Comparison of ENCODE assay signal across 27 mouse cellular contexts in the genomic region with DNA sequence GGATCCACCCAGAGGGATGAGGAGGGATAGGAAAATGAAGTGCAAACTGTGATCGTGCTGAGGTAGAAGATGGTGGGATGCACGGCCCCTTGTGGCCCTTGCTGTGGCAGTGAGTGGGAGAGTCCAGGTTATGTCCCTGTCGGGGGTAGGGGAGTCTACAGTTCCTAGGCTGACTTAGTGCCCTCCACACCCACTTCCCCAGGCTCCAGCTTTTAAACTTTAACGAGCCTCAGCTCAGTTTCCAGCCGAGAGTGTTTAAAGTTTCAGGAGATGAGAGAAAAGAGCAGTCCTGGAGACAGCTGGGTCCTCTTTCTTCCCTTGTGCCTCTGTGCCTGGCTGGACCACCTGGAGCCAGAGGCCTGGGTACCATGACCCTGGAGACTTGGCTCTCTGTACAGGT. TPM values are rescaled to one million over a fixed set of nuclear protein-coding genes. Genes with fewer than 3 reads are reported as not detected.
DNase-seq lines count a peak whose midpoint lies in the region; ATAC-seq and TF ChIP-seq lines count a peak whose summit lies in the region.
"Had no signal": no experiment of that assay in that cellular context is flagged by ENCODE, and none has a peak within 500 bp of the region (broad histone marks: within the 10 kb centered on the region; RNA-seq: fewer than 3 reads in every experiment).

No protein-coding gene starts in this region.

- no peaks in the 10 kb centered on the region for H3K9me3 ChIP-seq in kidney, embryonic 15.5 days (replicated peaks)
- H3K9me3 ChIP-seq in limb, embryonic 13.5 days, result no peaks in the 10 kb centered on the region
- H3K9me3 ChIP-seq in liver, postnatal 0 days (ENCODE audit: low read length), result no peaks in the 10 kb centered on the region
- H3K9me3 ChIP-seq: embryonic facial prominence, embryonic 10.5 days; embryonic facial prominence, embryonic 15.5 days; forebrain, embryonic 13.5 days; hindbrain, embryonic 13.5 days had no signal

- no peak overlapping the region for H3K4me2 ChIP-seq in kidney, embryonic 15.5 days
- no peak overlapping the region for H3K4me2 ChIP-seq in limb, embryonic 13.5 days (replicated peaks)
- peak overlapping the region; percentile 36 for H3K4me2 ChIP-seq in liver, postnatal 0 days (ENCODE audit: low read depth, low read length)
- H3K4me2 ChIP-seq: embryonic facial prominence, embryonic 15.5 days; forebrain, embryonic 13.5 days; heart, embryonic 11.5 days; hindbrain, embryonic 13.5 days; midbrain, embryonic 11.5 days had no signal

- H3K27ac ChIP-seq in kidney, embryonic 15.5 days, result peak overlapping the region; percentile 33; the same call in 1 of the 2 replicates
- peak overlapping the region; percentile 98 for H3K27ac ChIP-seq in liver, adult 2 months (replicated peaks; ENCODE audit: insufficient read depth, low read depth, low read length)
- no peak overlapping the region for H3K27ac ChIP-seq in limb, embryonic 13.5 days
- peak overlapping the region; percentile 97 for H3K27ac ChIP-seq in liver, postnatal 0 days (ENCODE audit: low read depth)
- H3K27ac ChIP-seq: embryonic facial prominence, embryonic 10.5 days; embryonic facial prominence, embryonic 15.5 days; forebrain, embryonic 13.5 days; hindbrain, embryonic 13.5 days; liver, embryonic 14.5 days had no signal

- H3K79me2 ChIP-seq in liver, adult 2 months (ENCODE audit: control insufficient read depth, insufficient read depth, low read length), result peaks cover 17% of the 10 kb centered on the region; the same call in 1 of the 2 replicates

- H3K4me1 ChIP-seq in kidney, embryonic 15.5 days, result peaks cover 63% of the 10 kb centered on the region
- peaks cover 56% of the 10 kb centered on the region for H3K4me1 ChIP-seq in liver, adult 2 months (ENCODE audit: control insufficient read depth, insufficient read depth, low read length)
- peaks cover 45% of the 10 kb centered on the region for H3K4me1 ChIP-seq in limb, embryonic 13.5 days
- H3K4me1 ChIP-seq in liver, postnatal 0 days (ENCODE audit: insufficient read depth), result peaks cover 35% of the 10 kb centered on the region

- WGBS in kidney, embryonic 15.5 days, result 34% methylated on average over 5 of the region's 5 CpGs
- 29% methylated on average over 5 of the region's 5 CpGs for WGBS in liver, adult 2 months
- 33% methylated on average over 5 of the region's 5 CpGs for WGBS in limb, embryonic 13.5 days
- 50% methylated on average over 5 of the region's 5 CpGs for WGBS in liver, postnatal 0 days (ENCODE audit: insufficient replicate concordance)

- peaks cover 9% of the 10 kb centered on the region for H3K36me3 ChIP-seq in kidney, embryonic 15.5 days
- H3K36me3 ChIP-seq in liver, adult 2 months (ENCODE audit: control insufficient read depth, insufficient read depth, low read length), result peaks cover 27% of the 10 kb centered on the region
- H3K36me3 ChIP-seq in limb, embryonic 13.5 days, result peaks cover 8% of the 10 kb centered on the region; the same call in 1 of the 2 replicates
- H3K36me3 ChIP-seq in liver, postnatal 0 days (replicated peaks; ENCODE audit: insufficient read depth, low read length), result peaks cover 11% of the 10 kb centered on the region
- H3K36me3 ChIP-seq: embryonic facial prominence, embryonic 15.5 days; hindbrain, embryonic 13.5 days had no signal

- TF ChIP-seq EP300 in liver, postnatal 0 days (IDR thresholded peaks at IDR 0.05; ENCODE audit: low read depth), result no peak

- TF ChIP-seq CTCF in liver, adult 2 months (IDR thresholded peaks at IDR 0.05; ENCODE audit: low read depth, low read length), result no peak
- TF ChIP-seq CTCF in liver, postnatal 0 days (IDR thresholded peaks at IDR 0.05; ENCODE audit: low read depth), result no peak

- DNase-seq in kidney, adult 18-20 months, result no peak
- no peak for DNase-seq in liver, adult 2 months (ENCODE audit: extremely low read depth, low read depth, low spot score)
- DNase-seq in liver (no peak), adipocyte (ENCODE audit: low spot score) (no peak)
- no peak for DNase-seq in liver, postnatal 0 days
- DNase-seq: adrenal gland, adult 2 months; adrenal gland, postnatal 36 days; B cell, adult 2 months; cerebellum, adult 2 months; cerebellum, postnatal 25 days; gastrocnemius, postnatal 25 days; heart, adult 11 months; heart, postnatal 4 days; lung, postnatal 36 days; right cerebral cortex, adult 18-20 months; spleen, adult 18-20 months; thymus, postnatal 4 days had no signal

- no peak; the same call in 1 of the 2 replicates for ATAC-seq in kidney, embryonic 15.5 days (replicated peaks; ENCODE audit: low FRiP score)
- ATAC-seq in limb, embryonic 13.5 days (ENCODE audit: low FRiP score, low read depth), result no peak
- no peak for ATAC-seq in liver, postnatal 0 days
- ATAC-seq: forebrain, embryonic 13.5 days; midbrain, embryonic 16.5 days had no signal

- no peak overlapping the region for H3K4me3 ChIP-seq in kidney, embryonic 15.5 days (replicated peaks)
- H3K4me3 ChIP-seq in liver, adult 2 months (ENCODE audit: insufficient read depth, low read depth, low read length), result peak overlapping the region; percentile 6
- no peak overlapping the region for H3K4me3 ChIP-seq in limb, embryonic 13.5 days
- H3K4me3 ChIP-seq in liver, postnatal 0 days (ENCODE audit: low read depth, low read length), result 0 out of 2 replicates have a peak overlapping the region, but pooled peaks have one; percentile 8
- H3K4me3 ChIP-seq: embryonic facial prominence, embryonic 10.5 days; embryonic facial prominence, embryonic 15.5 days; forebrain, embryonic 13.5 days; hindbrain, embryonic 13.5 days had no signal

- no peak overlapping the region for H3K9ac ChIP-seq in kidney, embryonic 15.5 days
- H3K9ac ChIP-seq in liver, adult 2 months (ENCODE audit: low read depth, low read length), result peak overlapping the region; percentile 67
- 0 out of 2 replicates have a peak overlapping the region, but pooled peaks have one; percentile 35 for H3K9ac ChIP-seq in limb, embryonic 13.5 days
- peak overlapping the region; percentile 51; the same call in 1 of the 2 replicates for H3K9ac ChIP-seq in liver, postnatal 0 days (replicated peaks)
- H3K9ac ChIP-seq: embryonic facial prominence, embryonic 15.5 days; forebrain, embryonic 13.5 days; hindbrain, embryonic 13.5 days; liver, embryonic 14.5 days had no signal

- H3K27me3 ChIP-seq in kidney, embryonic 15.5 days, result 0 out of 2 replicates have a peak, but pooled peaks cover 2% of the 10 kb centered on the region
- no peaks in the 10 kb centered on the region for H3K27me3 ChIP-seq in liver, adult 2 months (ENCODE audit: control insufficient read depth, insufficient read depth, low read length)
- peaks cover 2% of the 10 kb centered on the region for H3K27me3 ChIP-seq in limb, embryonic 13.5 days
- no peaks in the 10 kb centered on the region for H3K27me3 ChIP-seq in liver, postnatal 0 days (ENCODE audit: insufficient read depth, low read length)
- H3K27me3 ChIP-seq: embryonic facial prominence, embryonic 15.5 days had no signal

- TF ChIP-seq POLR2A in liver, adult 2 months (IDR thresholded peaks at IDR 0.05; ENCODE audit: extremely low read depth, insufficient read depth, low read length), result no peak

RNA-seq across cellular contexts. Expression of gene Stard10, which starts 10.4 kb away (rescaled TPM):
- 55.4 and 58.5 TPM in 2 replicates for polyA plus RNA-seq in kidney, embryonic 15.5 days (2015; fragmentation: Nextera tagmentation; extraction: Ambion mirVana)
- total RNA-seq in liver, adult 2 months (2014; rRNA removed), result 779 and 846 TPM in 2 replicates
- polyA plus RNA-seq in liver, adult 2 months (2012; rRNA removed), result 1,131 and 1,407 TPM in 2 replicates
- 19.9 and 22.3 TPM in 2 replicates for polyA plus RNA-seq in limb, embryonic 13.5 days (2015; fragmentation: Nextera tagmentation; extraction: Ambion mirVana)
- 361 and 384 TPM in 2 replicates for polyA plus RNA-seq in liver, postnatal 0 days (2015; fragmentation: Nextera tagmentation; extraction: Ambion mirVana)

RNA-seq across cellular contexts. Expression of gene Arap1, which starts 20.6 kb away (rescaled TPM):
- 78.9 and 97.1 TPM in 2 replicates for polyA plus RNA-seq in kidney, embryonic 15.5 days (2015; fragmentation: Nextera tagmentation; extraction: Ambion mirVana)
- 43.8 and 51.0 TPM in 2 replicates for total RNA-seq in liver, adult 2 months (2014; rRNA removed)
- 88.2 and 89.2 TPM in 2 replicates for polyA plus RNA-seq in liver, adult 2 months (2012; rRNA removed)
- 41.5 and 45.6 TPM in 2 replicates for polyA plus RNA-seq in limb, embryonic 13.5 days (2015; fragmentation: Nextera tagmentation; extraction: Ambion mirVana)
- 16.0 and 18.1 TPM in 2 replicates for polyA plus RNA-seq in liver, postnatal 0 days (2015; fragmentation: Nextera tagmentation; extraction: Ambion mirVana)

RNA-seq across cellular contexts. Expression of gene Atg16l2, which starts 25.2 kb away (rescaled TPM):
- polyA plus RNA-seq in kidney, embryonic 15.5 days (2015; fragmentation: Nextera tagmentation; extraction: Ambion mirVana), result 17.4 and 18.5 TPM in 2 replicates
- total RNA-seq in liver, adult 2 months (2014; rRNA removed), result 8.7 and 9.1 TPM in 2 replicates
- 8.2 and 13.8 TPM in 2 replicates for polyA plus RNA-seq in liver, adult 2 months (2012; rRNA removed)
- 21.4 and 24.5 TPM in 2 replicates for polyA plus RNA-seq in limb, embryonic 13.5 days (2015; fragmentation: Nextera tagmentation; extraction: Ambion mirVana)
- polyA plus RNA-seq in liver, postnatal 0 days (2015; fragmentation: Nextera tagmentation; extraction: Ambion mirVana), result 4.9 and 5.3 TPM in 2 replicates

Comparison
In these comparisons a context has a peak if more than half of its experiments do, and no peak if none do; other contexts are left out.
1. H3K4me3 ChIP-seq: peak in liver, adult 2 months (single experiment) and liver, postnatal 0 days (single experiment); none in kidney, embryonic 15.5 days (single experiment) and limb, embryonic 13.5 days (single experiment).